Mouse (Mus musculus): ENCODE results near the gene Olfr116. TPM values are rescaled to one million over a fixed set of nuclear protein-coding genes. Genes with fewer than 3 reads are reported as not detected.

Gene Olfr116
- polyA plus RNA-seq (2014; fragmentation: Nextera tagmentation; extraction: Ambion mirVana) = not detected in 2 replicates

DNA sequence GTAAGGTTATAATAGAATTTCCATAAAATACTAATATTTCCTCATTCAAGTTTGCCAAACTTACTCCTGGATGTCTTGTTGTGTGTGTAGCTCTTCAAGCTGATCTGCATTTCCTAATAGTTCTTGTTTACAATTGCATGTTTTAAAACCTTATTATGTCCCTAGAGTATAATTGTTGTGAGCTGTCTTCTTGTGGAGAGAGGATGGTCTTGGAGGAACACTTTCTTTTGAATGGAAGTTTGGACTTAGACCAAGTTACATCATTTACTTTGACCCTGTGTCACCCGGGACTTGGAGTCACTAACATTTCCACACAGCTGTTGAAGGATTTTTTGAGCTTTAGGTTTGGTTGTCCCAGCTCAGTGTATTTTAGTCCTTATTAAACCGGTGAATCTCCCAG is at the start of gene Olfr116, which contains the start of gene Olfr115:
Olfr116 (minus strand) TSS at position 191 of the 400 bp plus-strand sequence.
Olfr115 (minus strand) TSS at position 101 of the 400 bp plus-strand sequence.
- no peak for DNase-seq (ENCODE audit: low spot score)
- WGBS = 85% methylated on average over 2 of the region's 2 CpGs
- no peak for ATAC-seq (ENCODE audit: low FRiP score)
- H3K9ac ChIP-seq = no peak within 1 kb of the TSS
- peaks cover 14% of the 10 kb centered on the region; the same call in 1 of the 2 replicates for H3K9me3 ChIP-seq (ENCODE audit: control insufficient read depth, low read length)
- no peaks in the 10 kb centered on the region for H3K36me3 ChIP-seq (replicated peaks; ENCODE audit: control insufficient read depth, insufficient read depth)
- no peaks in the 10 kb centered on the region for H3K4me1 ChIP-seq (replicated peaks; ENCODE audit: control insufficient read depth, insufficient read depth, low read length)
- no peaks in the 10 kb centered on the region for H3K27me3 ChIP-seq (ENCODE audit: control insufficient read depth, insufficient read depth, low read length)
- H3K27ac ChIP-seq = no peak within 1 kb of the TSS
- H3K4me3 ChIP-seq (replicated peaks; ENCODE audit: low read length) = no peak within 1 kb of the TSS
- H3K4me2 ChIP-seq (replicated peaks) = no peak within 1 kb of the TSS

DNA sequence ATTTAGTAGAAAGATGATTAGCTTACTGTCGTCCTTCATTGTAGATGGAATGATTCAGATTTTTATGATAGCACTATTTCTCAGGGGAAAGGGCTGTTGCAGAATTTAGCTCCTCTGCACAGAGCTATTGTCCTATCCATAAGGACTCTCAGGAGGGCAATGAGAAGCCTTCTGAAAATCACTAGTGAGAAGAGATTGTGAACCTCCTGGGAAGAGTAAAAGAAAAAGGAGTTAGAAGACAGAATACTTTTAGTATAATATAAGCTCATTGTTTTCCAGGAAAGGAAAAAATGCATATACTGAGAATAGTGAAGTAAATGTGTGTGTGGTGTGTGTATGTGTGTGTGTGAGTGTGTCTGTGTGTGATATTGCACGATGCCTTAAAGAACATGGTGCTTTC is 39.7 kb upstream of the Olfr116 start, which contains the start of gene Olfr118:
Olfr118 (plus strand) TSS at position 301 of the 400 bp plus-strand sequence.
- Histone ChIP-seq H3K4me1 (replicated peaks; ENCODE audit: control insufficient read depth, insufficient read depth, low read length) (no peaks in the 10 kb centered on the region), H3K9ac (no peak within 1 kb of the TSS), H3K27ac (no peak within 1 kb of the TSS), H3K4me3 (replicated peaks; ENCODE audit: low read length) (no peak within 1 kb of the TSS), H3K4me2 (replicated peaks) (no peak within 1 kb of the TSS), H3K27me3 (ENCODE audit: control insufficient read depth, insufficient read depth, low read length) (no peaks in the 10 kb centered on the region), H3K36me3 (replicated peaks; ENCODE audit: control insufficient read depth, insufficient read depth) (no peaks in the 10 kb centered on the region), H3K9me3 (ENCODE audit: control insufficient read depth, low read length) (no peaks in the 10 kb centered on the region)
- DNase-seq (ENCODE audit: low spot score) (no peak), ATAC-seq (ENCODE audit: low FRiP score) (no peak)
- 71% methylated on average over 2 of the region's 2 CpGs for WGBS

DNA sequence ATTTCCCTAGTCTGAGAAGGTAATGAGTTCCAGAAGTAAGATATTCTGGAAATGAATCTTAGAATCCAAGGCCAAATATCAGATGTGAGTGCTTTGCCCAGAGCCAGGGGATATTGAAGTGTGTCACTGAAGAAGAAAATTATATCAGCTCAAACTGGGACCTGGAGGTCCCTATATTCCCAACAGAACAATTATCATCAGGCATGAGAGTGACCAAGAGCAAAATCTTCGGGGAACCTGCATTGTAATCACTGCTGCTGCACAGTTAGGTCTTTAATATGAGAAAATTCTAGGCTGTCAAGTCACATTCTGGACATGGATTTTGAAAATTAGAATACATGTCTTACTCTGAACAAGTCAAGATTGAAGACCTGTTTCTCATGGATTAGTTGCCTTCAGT is 36.7 kb upstream of the Olfr116 start, which contains the start of gene Olfr117:
Olfr117 (minus strand) TSS at position 101 of the 400 bp plus-strand sequence.
- Histone ChIP-seq H3K36me3 (replicated peaks; ENCODE audit: control insufficient read depth, insufficient read depth) (no peaks in the 10 kb centered on the region), H3K27me3 (ENCODE audit: control insufficient read depth, insufficient read depth, low read length) (no peaks in the 10 kb centered on the region), H3K4me3 (replicated peaks; ENCODE audit: low read length) (no peak within 1 kb of the TSS), H3K4me1 (replicated peaks; ENCODE audit: control insufficient read depth, insufficient read depth, low read length) (no peaks in the 10 kb centered on the region), H3K9me3 (ENCODE audit: control insufficient read depth, low read length) (no peaks in the 10 kb centered on the region), H3K27ac (no peak within 1 kb of the TSS), H3K4me2 (replicated peaks) (no peak within 1 kb of the TSS), H3K9ac (no peak within 1 kb of the TSS)
- ATAC-seq (ENCODE audit: low FRiP score) = no peak
- WGBS = 61% methylated on average over 1 of the region's 1 CpGs
- no peak for DNase-seq (ENCODE audit: low spot score)

DNA sequence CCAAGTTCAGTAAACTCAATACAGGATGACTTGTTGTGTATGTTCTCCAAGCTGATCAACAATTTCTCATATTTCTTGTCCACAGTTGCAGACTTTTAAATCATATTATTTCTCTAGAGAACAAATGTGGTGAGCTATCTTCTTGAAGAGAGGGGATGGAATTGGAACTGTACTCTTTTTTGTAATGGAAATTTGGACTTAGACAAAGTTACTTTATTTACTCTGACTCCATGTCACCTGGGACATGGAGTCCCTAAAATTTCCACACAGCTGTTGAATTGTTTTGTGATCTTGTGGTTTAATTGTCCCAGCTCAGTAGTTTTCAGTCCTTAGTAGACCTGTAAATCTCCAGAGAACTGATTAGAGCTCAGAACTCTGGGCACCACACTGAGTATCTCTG is 34.4 kb downstream of the Olfr116 start, which contains the start of gene Olfr114:
Olfr114 (minus strand) TSS at position 101 of the 400 bp plus-strand sequence.
- ATAC-seq (ENCODE audit: low FRiP score) = no peak
- Histone ChIP-seq H3K9me3 (ENCODE audit: control insufficient read depth, low read length) (no peaks in the 10 kb centered on the region), H3K36me3 (replicated peaks; ENCODE audit: control insufficient read depth, insufficient read depth) (no peaks in the 10 kb centered on the region), H3K27ac (no peak within 1 kb of the TSS), H3K4me3 (replicated peaks; ENCODE audit: low read length) (no peak within 1 kb of the TSS), H3K4me2 (replicated peaks) (no peak within 1 kb of the TSS), H3K4me1 (replicated peaks; ENCODE audit: control insufficient read depth, insufficient read depth, low read length) (no peaks in the 10 kb centered on the region), H3K27me3 (ENCODE audit: control insufficient read depth, insufficient read depth, low read length) (no peaks in the 10 kb centered on the region), H3K9ac (no peak within 1 kb of the TSS)
- no peak for DNase-seq (ENCODE audit: low spot score)

GRCm38 (mm10) chr17:37577563-37577962 is 49.4 kb downstream of the Olfr116 start, which contains the start of gene Olfr113:
Gene Olfr113 (minus strand): TSS chr17:37577663.
- Histone ChIP-seq H3K36me3 (replicated peaks; ENCODE audit: control insufficient read depth, insufficient read depth) (no peaks in the 10 kb centered on the region), H3K27ac (no peak within 1 kb of the TSS), H3K4me3 (replicated peaks; ENCODE audit: low read length) (no peak within 1 kb of the TSS), H3K9me3 (ENCODE audit: control insufficient read depth, low read length) (no peaks in the 10 kb centered on the region), H3K9ac (no peak within 1 kb of the TSS), H3K27me3 (ENCODE audit: control insufficient read depth, insufficient read depth, low read length) (no peaks in the 10 kb centered on the region), H3K4me1 (replicated peaks; ENCODE audit: control insufficient read depth, insufficient read depth, low read length) (no peaks in the 10 kb centered on the region), H3K4me2 (replicated peaks) (no peak within 1 kb of the TSS)
- DNase-seq (ENCODE audit: low spot score) (no peak), ATAC-seq (ENCODE audit: low FRiP score) (no peak)

Other genes starting within 250 kb of the Olfr116 start
- not detected in 2 replicates for gene Olfr105-ps, start 248.2 kb downstream of the Olfr116 start, polyA plus RNA-seq (2014; fragmentation: Nextera tagmentation; extraction: Ambion mirVana)
- gene Olfr106-ps, start 236.8 kb downstream of the Olfr116 start, polyA plus RNA-seq (2014; fragmentation: Nextera tagmentation; extraction: Ambion mirVana) = not detected in 2 replicates
- gene Olfr107, start 228.0 kb downstream of the Olfr116 start, polyA plus RNA-seq (2014; fragmentation: Nextera tagmentation; extraction: Ambion mirVana) = not detected in 2 replicates
- not detected in 2 replicates for gene Olfr108, start 181.7 kb downstream of the Olfr116 start, polyA plus RNA-seq (2014; fragmentation: Nextera tagmentation; extraction: Ambion mirVana)
- gene Olfr109, start 168.3 kb downstream of the Olfr116 start, polyA plus RNA-seq (2014; fragmentation: Nextera tagmentation; extraction: Ambion mirVana) = not detected in 2 replicates
- gene H2-M2, start 143.6 kb downstream of the Olfr116 start, polyA plus RNA-seq (2014; fragmentation: Nextera tagmentation; extraction: Ambion mirVana) = not detected in 2 replicates
- not detected in 2 replicates for gene Olfr110, start 134.7 kb downstream of the Olfr116 start, polyA plus RNA-seq (2014; fragmentation: Nextera tagmentation; extraction: Ambion mirVana)
- not detected in 2 replicates for gene Olfr111, start 119.2 kb downstream of the Olfr116 start, polyA plus RNA-seq (2014; fragmentation: Nextera tagmentation; extraction: Ambion mirVana)
- gene Olfr112, start 57.7 kb downstream of the Olfr116 start, polyA plus RNA-seq (2014; fragmentation: Nextera tagmentation; extraction: Ambion mirVana) = not detected in 2 replicates
- not detected in 2 replicates for gene Olfr113, start 49.5 kb downstream of the Olfr116 start, polyA plus RNA-seq (2014; fragmentation: Nextera tagmentation; extraction: Ambion mirVana)
- not detected in 2 replicates for gene Olfr114, start 34.5 kb downstream of the Olfr116 start, polyA plus RNA-seq (2014; fragmentation: Nextera tagmentation; extraction: Ambion mirVana)
- not detected in 2 replicates for gene Olfr115, start 90 bp downstream of the Olfr116 start, polyA plus RNA-seq (2014; fragmentation: Nextera tagmentation; extraction: Ambion mirVana)
- gene Olfr117, start 36.6 kb upstream of the Olfr116 start, polyA plus RNA-seq (2014; fragmentation: Nextera tagmentation; extraction: Ambion mirVana) = not detected in 2 replicates
- not detected in 2 replicates for gene Olfr118, start 39.8 kb upstream of the Olfr116 start, polyA plus RNA-seq (2014; fragmentation: Nextera tagmentation; extraction: Ambion mirVana)
- not detected in 2 replicates for gene Olfr119, start 69.4 kb upstream of the Olfr116 start, polyA plus RNA-seq (2014; fragmentation: Nextera tagmentation; extraction: Ambion mirVana)
- gene Olfr120, start 94.6 kb upstream of the Olfr116 start, polyA plus RNA-seq (2014; fragmentation: Nextera tagmentation; extraction: Ambion mirVana) = not detected in 2 replicates
- gene Olfr121, start 121.7 kb upstream of the Olfr116 start, polyA plus RNA-seq (2014; fragmentation: Nextera tagmentation; extraction: Ambion mirVana) = not detected in 2 replicates
- gene Olfr122, start 141.4 kb upstream of the Olfr116 start, polyA plus RNA-seq (2014; fragmentation: Nextera tagmentation; extraction: Ambion mirVana) = not detected in 2 replicates
- not detected in 2 replicates for gene Olfr123, start 166.3 kb upstream of the Olfr116 start, polyA plus RNA-seq (2014; fragmentation: Nextera tagmentation; extraction: Ambion mirVana)
- not detected in 2 replicates for gene Olfr124, start 172.7 kb upstream of the Olfr116 start, polyA plus RNA-seq (2014; fragmentation: Nextera tagmentation; extraction: Ambion mirVana)
- not detected in 2 replicates for gene Olfr125, start 205.8 kb upstream of the Olfr116 start, polyA plus RNA-seq (2014; fragmentation: Nextera tagmentation; extraction: Ambion mirVana)
- gene Olfr126, start 220.3 kb upstream of the Olfr116 start, polyA plus RNA-seq (2014; fragmentation: Nextera tagmentation; extraction: Ambion mirVana) = not detected in 2 replicates